Mouse (Mus musculus): Measurements from ENCODE around the gene Rnf208.

DNA sequence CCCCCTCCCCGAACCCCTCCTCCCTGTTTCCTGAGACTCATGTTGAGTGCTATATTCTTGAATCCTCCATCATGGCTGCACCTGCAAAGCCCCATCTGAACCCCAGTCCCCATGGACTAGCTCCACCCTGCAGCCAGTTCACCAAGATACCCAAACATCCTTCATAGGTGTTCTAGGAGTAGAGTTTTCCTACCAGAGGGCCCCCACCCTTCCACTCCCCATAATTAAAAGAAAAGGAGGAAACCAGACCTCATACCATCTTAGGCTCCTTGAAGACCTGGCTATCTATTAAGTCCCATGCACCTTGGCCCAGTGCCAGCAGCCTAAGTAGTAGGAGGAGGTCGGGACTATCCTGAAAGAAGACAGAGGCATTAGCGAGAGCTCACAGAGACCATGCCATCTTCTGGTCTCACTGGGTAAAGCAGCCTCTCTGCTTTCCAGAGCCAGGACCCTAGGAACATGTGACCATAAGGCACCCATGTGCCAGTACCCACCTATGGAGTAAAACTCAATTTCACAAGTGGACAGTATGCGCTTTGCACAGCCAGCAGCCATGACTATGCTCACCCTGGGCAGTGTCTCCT is 38.3 kb upstream of the Rnf208 start:
- no peak for TF ChIP-seq CTCF (IDR thresholded peaks at IDR 0.05; ENCODE audit: borderline replicate concordance, insufficient read depth, low read depth, low read length)
- TF ChIP-seq POLR2A (IDR thresholded peaks at IDR 0.05; ENCODE audit: borderline replicate concordance, insufficient read depth, low read length), result no peak

Measured in cerebellum, adult 2 months (tissue).